Mouse (Mus musculus) layer of hippocampus, postnatal 10 days (tissue): ENCODE data around the gene Tmem59. TPM values are rescaled to one million over a fixed set of nuclear protein-coding genes. Genes with fewer than 3 reads are reported as not detected.
A peak's percentile ranks its signal among the peaks of the same experiment; 100 is the strongest.

Source experiments
- DNase-seq, 2 experiments: peaks; one replicate each; pipeline ENCODE4 v3.0.0; 2021; ENCODE audit warnings: low spot score in 2 of 2
- long read RNA-seq: library from polyadenylated mRNA; stranded (forward); transcript quantifications from one replicate; pipeline ENCODE4 v2.0.0, GENCODE M21; 2023
- total RNA-seq, 2 experiments: library from RNA; stranded (reverse); gene quantifications; 2 replicates each; pipeline ENCODE4 v1.2.3; 2021

The Tmem59 gene
- 100 to 1,000 TPM; 154 to 161 TPM for total RNA-seq
- long read RNA-seq, transcript Tmem59-201 (8 exons, 1,775 nt) = major isoform, 320 of 337 reads
- long read RNA-seq, partial matches to known transcripts = 4 of 337 reads
- long read RNA-seq, other reads (novel, unspliced or antisense) = 12 of 337 reads

DNA sequence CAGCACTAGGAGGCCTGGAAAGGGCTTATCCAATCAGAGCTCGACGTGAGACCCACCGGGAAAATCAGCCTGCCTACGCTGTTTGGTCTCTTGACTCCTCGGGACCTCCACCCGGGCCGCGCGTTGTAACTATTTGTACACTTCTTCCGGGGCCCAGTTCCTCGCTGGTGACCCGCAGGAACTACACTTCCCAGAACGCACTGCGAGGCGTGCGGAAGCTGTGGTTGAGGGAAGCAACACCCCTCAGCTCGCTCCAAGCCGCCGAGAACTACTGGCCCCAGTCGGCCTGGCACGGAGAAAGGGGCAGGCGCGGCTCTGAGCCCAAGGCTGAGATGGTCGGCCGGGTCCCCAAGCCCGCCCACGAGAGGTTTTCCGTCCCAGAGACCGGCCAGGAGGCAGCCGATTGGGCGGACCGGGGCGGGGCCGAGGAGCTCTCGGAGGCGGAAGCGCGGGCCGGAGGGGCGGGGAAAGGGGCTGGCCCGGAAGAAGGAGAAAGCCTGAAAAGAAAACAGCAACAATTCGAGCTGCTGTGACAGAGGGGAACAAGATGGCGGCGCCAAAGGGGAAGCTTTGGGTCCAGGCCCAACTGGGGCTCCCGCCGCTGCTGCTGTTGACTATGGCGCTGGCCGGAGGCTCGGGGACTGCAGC is at the start of gene Tmem59:
Gene Tmem59 (plus strand): TSS at position 218 of the 648 bp plus-strand sequence.
- DNase-seq = peak; percentile 95 to 96

DNA sequence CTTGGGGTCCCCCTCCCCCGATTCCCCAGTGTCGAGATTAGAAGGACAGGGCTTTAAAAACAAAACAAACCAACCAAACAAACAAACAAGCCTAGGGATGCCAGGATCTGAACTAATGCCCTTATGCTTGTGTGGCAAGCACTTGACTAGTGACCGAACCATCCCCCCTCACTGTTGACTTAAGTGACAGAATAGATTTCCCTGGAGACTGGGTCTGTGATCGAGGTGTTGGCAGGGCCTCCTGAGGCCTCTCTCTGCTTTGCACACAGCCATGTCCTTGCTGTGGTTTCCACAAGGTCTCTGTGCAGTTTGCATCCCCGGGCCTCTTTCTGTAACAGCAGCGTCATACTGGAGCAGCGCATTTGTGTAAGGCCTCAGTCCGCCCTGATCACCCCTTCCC is 48.8 kb upstream of the Tmem59 start:
- no peak for DNase-seq

DNA sequence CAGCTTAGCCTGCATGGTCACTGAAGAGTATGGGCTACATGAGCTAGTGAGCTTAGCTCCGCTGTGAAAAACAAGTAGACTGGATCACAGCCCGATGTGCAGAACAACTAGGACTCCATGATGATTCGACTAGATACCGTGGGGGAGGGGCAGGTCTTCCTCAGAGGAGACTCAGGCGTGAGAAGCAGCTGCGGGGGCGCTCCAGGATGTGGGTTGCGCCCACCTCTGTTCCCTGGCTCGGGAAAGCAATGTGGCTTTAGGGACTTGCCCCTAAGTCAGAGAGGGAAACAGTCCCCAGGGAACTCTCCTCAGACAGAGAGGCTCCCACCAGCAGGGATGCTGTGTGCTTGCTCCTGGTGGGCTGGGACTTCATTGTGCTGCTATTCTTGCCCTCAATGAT is 47.7 kb upstream of the Tmem59 start:
- DNase-seq = no peak

DNA sequence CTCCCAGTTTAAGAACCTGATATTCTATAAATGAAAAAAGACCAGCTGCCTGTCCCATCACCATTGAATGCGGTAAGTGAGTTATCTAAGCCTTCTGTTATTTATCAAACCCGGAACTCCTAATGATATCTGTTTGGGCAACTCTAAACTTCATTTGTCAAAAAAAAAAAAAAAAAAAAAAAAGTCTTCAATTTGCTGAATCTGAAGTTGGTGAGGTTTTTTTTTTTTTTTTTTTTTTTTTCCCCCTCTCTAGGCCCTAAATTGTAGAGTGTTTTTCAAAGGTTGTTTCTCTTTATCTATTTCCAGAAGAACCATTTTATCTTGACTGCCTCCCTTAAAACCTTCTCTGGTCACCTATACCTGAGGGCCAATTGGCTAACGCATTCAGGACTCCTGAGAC is 43.3 kb upstream of the Tmem59 start:
- no peak for DNase-seq

DNA sequence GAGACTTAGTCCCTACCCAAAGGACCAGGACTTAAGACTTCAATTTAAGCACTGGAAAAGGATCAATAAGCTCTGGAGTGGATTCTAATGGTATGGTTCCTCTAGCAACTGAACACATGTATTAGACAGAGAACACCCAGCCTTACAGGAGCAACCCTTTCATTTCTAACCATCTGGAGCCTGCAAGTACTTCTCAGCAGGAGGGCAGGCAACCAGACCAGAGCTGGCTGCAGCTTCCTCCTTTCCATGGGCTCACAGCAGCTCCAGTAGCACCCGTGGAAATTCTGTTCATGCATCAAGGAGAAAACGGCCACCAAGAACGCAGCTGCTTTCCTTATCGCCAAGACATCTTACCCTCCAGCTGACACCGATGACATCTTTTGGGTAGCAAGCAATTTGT is 42.5 kb upstream of the Tmem59 start:
- DNase-seq = no peak

DNA sequence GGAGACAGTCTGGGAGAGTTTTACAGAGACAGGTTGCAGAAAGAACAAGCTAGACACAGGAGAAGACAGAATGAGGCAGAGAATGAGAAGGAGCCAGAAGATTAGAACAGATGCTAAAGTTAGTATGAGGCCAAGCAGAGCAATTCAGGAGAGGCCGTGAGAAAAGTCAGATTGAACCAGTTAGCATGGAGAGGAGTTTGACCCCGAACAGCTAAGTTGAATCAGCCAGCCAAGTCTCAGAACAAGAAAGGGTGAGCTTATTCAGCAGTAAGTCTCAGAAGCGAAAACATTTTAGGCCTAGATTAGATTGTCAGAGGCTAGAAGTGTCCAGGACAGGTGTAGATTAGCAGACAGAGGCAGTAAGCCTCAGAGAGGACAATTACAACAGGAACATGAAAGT is 41.7 kb upstream of the Tmem59 start:
- DNase-seq = no peak

DNA sequence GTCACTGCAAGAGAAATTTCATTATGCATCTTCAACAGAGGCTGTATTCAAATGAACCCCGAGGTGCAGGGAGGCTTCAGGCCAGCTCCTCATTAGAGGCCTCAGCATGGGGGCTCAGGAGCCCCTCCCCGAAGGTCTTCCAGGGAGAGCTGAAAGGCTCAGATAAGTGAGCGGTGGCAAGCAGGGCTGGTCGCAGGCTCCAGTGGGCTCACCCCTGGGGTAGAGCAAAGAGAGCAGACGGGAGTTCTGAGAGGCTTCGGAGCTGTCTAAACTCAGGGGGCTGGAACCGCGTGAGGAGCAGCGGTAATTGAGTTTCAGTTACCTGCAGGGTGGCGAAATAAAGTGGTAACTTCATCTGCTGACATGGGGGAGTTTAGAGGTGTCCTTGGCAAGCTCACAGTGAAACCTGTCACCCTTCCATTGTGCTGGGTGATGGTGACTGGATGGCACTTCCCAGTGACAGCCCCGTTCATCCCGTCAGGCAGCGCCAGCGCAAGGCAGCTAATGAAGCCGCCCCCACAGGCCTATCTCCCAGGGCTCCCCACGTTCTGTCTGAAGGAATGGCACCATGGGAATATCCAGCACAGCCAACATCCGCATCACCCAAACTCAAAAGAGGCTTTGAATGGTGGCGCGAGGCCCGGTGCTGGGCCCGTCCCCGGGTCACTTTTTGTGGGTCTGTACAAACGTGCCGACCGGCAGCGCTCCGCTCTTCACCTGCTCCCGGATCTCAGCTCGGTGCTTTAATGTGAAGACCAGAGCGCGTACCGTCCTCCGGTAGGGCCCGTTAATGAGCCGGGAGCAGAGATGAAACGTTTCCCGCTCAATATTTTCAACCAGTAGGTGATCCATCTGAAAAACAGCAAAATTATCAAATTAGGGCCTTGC is 39.0 kb upstream of the Tmem59 start:
- DNase-seq = peak; percentile 23 to 39

DNA sequence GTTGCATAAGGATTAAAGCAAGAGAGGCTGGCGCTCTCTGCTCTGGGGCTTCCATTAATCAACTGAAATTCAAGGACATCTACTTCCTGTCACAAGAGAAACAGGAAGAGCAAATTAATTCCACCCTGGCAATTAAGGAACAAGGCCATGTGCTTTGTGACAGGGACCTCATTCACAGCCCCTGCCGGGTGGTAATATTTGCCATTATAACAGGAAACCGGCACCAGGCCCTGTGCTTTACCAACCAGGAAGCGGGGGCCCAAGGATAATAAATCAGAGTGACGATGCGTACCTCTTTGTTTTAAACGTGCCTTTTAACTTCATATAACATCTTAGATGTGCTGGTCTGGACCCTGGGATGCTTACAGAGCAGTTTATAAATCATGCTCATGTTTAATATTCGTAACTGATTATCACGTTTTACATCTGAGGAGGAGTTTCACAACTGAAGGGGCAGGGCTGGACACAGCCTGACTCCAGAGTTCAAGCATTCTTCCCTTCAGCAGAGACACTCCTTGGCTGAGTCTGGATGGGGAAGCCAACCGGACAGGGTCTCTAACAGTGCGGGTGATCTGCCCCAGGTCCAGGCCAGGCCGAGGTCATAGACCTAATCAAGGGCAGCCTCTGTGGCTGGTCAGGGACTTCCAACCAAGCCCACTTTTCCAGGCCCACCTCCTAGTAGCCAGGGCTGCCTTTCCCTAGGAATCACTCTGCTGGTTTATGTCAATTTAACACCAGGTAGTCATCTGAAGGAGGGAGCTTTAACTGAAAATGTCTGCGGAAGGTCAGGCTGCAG is 38.2 kb upstream of the Tmem59 start:
- no peak for DNase-seq

DNA sequence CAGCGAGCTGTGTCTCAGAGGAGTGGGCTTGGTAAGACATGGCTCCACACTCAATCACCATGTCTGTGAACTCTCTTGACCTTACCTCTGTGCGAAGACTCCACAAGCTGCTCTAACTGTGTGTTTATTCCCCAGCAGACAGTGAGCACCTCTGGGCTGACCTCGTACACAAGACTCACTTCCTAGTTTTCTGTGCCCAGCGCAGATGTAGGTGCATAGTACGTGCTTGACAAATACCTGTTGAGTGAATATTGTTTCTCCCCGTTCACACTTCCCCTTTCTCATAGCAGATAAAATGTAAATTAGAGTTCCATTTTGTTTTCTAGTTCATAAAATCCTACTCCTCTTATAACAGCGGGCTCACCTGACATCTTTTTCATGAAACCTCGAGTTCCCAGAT is 34.7 kb upstream of the Tmem59 start:
- DNase-seq = no peak

DNA sequence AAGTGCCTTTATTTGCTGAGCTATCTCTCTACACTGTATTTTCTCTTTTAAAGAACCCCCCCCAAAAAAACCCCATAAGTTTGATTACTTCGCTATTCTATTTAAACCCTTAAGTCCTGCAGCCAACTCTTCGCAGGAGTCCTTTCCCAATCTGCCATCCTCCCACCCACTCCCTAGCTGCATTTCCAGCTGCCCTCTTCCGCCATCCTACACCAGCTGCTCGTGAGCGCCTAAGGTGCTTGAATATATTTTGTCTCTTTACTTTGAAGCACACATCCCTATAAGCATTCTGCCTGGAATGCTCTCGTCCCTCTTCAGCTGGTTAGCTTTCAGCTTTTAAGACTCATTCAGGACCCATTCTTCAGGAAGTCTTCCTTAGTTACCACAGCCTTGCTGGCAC is 27.2 kb upstream of the Tmem59 start:
- no peak for DNase-seq

DNA sequence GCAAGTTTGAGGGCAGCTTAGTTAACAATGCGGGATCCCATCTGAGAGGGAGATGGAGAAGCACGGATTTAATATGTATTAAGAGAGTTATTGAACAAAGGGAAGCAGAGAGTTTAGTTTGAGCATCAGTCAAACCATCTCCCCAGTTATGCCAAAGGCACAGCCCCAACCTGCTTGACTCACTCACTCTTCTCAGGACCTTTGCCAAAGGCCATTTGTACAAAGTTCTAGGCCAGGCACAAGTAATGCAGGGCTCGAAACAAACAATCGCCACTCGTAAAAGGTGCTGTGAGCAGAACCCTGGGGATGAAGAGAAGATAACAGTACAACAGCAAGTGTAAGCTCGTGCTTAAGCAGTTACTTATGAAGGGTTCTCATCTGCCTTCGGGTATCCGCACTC is 25.6 kb upstream of the Tmem59 start:
- DNase-seq = no peak

DNA sequence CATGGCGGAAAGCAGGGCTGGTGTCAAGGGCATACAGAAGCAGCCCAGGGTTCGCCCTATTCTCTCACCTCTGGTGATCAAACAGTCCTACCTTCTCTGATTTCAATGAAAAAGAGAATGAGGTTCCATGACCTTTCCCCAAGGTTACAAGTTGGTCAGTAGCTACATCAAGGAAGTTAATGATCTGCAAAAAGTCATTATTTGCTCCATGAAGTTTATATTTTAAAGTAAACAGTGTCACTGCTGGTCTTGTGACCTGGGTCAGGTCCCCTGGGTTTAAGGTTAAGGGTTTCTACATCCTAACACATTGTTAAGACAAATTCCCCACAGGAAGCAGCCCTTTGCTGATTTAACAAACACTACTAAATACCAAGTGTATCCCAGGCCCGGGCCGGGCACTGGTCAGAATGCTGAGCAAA is 21.2 kb upstream of the Tmem59 start:
- no peak for DNase-seq

DNA sequence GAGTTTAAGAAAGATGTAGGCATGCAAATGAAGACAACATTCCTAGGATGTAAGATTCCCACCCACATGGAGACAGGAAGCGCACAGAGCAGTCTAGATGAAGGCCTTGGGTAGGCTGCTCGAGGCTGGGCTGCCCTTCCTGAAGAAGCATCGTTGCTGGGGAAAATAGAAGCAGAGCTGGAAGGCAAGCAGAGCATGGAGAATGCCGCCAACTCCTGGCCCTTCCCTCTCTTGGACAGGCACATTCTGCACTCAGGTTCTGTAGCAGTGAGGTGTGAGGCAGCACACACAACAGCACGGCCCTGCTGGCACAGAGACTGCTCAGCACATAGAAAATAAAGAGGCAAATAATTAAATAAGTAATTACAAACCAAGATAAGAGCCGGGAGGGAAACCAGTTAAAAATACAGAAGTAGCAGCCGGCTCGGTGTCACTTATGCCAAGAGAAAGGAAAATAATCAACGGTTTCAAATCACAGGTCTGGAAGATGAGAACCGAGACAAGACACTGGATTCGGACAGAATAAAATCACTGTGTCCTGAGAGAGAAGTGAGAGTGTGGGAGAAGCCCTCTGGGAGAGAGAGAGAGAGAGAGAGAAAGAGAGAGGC is 18.9 kb upstream of the Tmem59 start:
- DNase-seq = no peak

DNA sequence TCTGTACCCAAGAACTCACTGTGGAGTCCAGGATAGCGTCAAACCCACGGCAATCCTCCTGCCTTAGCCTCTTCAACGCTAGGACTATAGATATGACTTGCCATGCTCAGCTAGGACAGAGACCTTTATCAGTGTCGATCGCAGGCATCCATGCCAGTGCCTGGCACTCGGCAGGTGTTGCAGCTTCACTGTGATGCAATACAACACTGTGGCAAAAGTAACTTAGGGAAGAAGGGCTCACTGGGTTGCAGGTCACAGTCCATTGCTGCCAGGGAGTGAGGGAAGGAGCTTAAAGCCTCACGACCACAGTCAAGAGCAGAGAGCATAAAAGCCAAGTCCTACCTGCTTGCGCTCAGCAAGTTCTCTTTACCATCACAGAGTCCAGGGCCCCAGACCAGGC is 18.0 kb upstream of the Tmem59 start:
- DNase-seq = no peak

DNA sequence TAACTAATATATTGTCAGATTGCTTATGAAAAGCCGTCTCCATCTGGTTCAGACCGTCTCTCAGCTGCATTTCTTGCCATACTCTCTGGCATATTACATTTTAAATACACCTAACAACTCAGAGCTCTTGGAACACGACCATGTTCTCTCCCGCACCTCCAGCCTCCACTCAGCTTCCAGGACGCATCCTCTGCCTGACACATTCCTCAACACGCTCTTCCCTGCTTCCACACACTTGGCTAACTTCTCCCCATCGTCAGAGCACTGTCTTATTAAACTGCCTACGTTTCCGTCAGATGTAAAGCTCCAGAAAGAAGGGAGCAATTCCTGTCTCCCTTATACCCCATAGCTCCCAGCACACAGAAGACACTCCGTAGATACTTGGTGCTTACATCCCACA is 14.9 kb upstream of the Tmem59 start:
- DNase-seq = no peak

DNA sequence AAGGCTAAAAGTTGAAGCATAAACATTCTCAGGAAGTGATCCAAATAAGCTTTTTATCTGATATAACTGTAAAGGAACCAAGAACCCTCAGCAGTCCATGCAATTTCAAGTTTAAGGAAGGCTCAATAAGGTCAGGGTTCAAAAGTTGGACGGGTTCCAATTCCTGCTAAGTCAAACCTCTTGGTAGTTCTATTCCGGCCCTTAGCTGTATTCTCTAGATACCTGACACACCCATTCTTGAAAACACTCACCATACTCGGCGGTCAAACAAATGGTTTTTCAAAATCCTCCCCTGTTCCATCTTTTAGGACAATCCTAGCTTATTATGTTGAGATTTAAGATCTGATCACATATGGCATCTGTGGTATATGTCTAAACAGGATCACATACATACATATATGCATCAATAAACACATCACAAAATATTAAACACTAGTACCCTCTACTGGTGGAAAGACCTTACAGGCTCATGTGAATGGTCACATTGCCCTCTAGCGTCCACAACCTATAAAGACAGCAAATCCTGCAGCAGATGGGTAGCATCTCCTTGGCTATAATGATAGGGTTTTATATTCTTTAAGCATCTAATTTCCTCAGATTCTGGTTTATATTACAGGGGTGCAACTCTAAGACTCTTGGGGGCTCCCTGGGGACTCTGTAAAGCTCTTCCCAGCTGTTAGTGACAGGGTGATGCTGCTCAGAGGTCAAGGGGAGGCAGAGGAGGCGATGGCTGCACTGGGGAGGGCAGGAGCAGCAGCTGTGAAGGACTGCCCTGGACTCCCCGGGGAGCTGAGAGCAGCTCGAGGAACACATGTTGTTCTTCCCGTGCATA is 14.2 kb upstream of the Tmem59 start:
- peak; percentile 70 to 79 for DNase-seq

DNA sequence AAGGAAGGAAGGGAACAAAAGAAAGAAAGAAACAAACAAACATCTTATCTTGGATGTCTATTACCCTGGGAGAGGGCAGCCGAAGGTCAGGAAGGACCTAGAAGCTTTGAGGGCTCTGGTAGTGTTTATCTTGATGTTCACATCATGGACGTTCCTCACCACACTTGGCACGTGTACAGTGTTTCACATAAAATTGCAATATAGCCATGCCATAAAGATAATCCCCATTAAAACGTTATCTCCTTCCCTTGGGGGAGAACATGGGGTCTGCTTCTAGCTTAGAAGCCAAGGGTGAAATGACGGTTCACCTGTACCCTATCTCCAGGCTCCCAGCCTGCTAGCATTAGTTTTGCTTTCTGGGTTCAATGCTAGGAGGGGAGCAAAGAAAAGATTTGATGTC is 11.5 kb upstream of the Tmem59 start:
- no peak for DNase-seq

DNA sequence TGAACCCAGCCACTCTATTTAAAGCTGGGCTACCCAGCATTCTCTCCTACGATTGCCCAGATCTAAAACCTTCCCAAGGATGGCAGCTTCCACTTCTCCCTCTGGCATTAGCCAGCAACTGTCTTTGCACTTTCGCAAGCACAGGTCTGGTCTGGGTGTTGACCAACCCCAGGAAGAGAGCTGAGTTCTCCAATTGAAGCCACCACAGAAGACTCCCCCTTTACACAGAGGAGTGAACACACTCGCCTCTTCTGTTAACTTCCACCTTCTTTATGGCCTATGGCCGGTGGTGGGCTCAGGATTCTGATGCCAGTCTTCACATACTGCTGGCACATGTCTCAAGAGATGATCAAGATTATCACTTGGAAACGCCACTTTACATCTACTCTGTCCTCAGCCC is 10.4 kb upstream of the Tmem59 start:
- DNase-seq = no peak

DNA sequence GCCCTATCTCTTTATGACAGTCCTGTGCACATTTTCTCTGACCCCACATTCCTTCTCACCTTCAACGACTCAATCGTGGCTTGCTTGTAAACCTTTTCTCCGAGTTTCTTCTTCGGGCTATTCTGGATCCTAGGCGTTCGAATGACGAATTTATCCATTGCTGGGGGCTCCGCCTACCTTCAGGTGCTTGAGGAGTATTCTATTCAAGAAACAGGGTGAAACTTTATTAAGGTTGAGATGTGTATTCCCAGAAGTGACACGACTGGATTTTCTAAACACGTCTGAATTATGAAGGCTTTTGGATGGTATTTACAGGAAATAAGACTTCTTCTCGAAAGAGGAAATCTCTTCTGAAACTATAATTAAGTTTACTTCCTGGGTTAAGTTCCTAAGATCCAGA is 693 bp upstream of the Tmem59 start:
- no peak for DNase-seq

DNA sequence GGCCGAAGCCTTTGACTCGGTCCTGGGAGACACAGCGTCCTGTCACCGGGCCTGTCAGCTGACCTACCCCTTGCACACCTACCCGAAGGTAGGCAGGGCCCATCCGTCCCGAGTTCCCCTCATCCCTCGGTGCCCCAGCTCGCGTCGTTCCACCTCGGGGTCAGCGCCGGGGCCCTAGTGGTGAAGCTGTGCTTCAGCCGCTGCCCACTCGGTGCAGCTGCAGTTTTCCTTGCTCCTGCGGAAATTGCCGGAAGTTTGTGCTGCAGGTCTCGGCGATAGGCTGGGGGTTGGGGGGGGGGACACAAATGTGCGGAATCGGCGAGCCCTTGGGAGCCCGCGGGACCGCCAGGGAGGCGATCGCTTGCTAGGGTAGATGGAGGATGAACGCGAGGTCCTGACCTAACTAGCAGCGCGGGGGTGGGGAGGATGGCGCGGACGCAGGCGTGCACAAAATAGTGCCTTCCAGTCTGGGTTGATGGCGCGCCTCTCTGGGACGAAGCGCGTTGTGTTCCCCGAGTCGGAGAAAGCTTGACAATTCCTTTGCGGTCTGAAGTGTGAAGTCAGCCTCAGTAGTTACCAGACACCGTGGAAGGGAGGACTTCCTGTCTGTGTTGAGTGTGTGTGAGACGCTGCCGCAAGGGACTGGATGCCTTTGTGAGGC is 761 bp downstream of the Tmem59 start, which contains the start of gene Tceanc2:
Gene Tceanc2 (minus strand): TSS at position 287 of the 661 bp plus-strand sequence.
- peak; percentile 49 to 64 for DNase-seq
